Mouse (Mus musculus): ENCODE data around the gene Irf5. TPM values are rescaled to one million over a fixed set of nuclear protein-coding genes. Genes with fewer than 3 reads are reported as not detected.
"Not testable (repeated sequence)": the region's sequence is repeated elsewhere in the genome, so short reads cannot be mapped to it uniquely, and the experiment has no call there.

Irf5 gene
- polyA plus RNA-seq, 1 experiment: not detected

- no peaks in the 10 kb centered on the region for H3K4me1 ChIP-seq (ENCODE audit: control insufficient read depth, insufficient read depth, low read length)
- no peak overlapping the region for H3K27ac ChIP-seq (ENCODE audit: insufficient read depth, low read depth, low read length)
- 89% methylated on average over 2 of the region's 2 CpGs for WGBS
- no peak for TF ChIP-seq CTCF (IDR thresholded peaks at IDR 0.05; ENCODE audit: insufficient read depth, low read depth, low read length)
- no peak for TF ChIP-seq POLR2A (IDR thresholded peaks at IDR 0.05; ENCODE audit: insufficient read depth, low read depth, low read length)
- H3K4me3 ChIP-seq (ENCODE audit: insufficient read depth, low read depth, low read length): no peak overlapping the region
Measured at GRCm38 (mm10) chr6:29557112-29557511, 30.7 kb downstream of the Irf5 start.

- H3K27ac ChIP-seq (ENCODE audit: insufficient read depth, low read depth, low read length); H3K4me3 ChIP-seq (ENCODE audit: insufficient read depth, low read depth, low read length); H3K4me1 ChIP-seq (ENCODE audit: control insufficient read depth, insufficient read depth, low read length): not testable (repeated sequence)
- 90% methylated on average over 3 of the region's 3 CpGs for WGBS
Measured at GRCm38 (mm10) chr6:29576388-29576787, 50.0 kb downstream of the Irf5 start.

GRCm38 (mm10) chr6:29580770-29581169 lies 54.3 kb downstream of the Irf5 start:
- 87% methylated on average over 1 of the region's 1 CpGs for WGBS

GRCm38 (mm10) chr6:29581202-29581601 lies 54.8 kb downstream of the Irf5 start:
- Histone ChIP-seq H3K27ac (ENCODE audit: insufficient read depth, low read depth, low read length) (no peak overlapping the region), H3K4me3 (ENCODE audit: insufficient read depth, low read depth, low read length) (no peak overlapping the region), H3K4me1 (ENCODE audit: control insufficient read depth, insufficient read depth, low read length) (no peaks in the 10 kb centered on the region)
- WGBS: 94% methylated on average over 3 of the region's 3 CpGs
- TF ChIP-seq POLR2A (IDR thresholded peaks at IDR 0.05; ENCODE audit: insufficient read depth, low read depth, low read length) (no peak), CTCF (IDR thresholded peaks at IDR 0.05; ENCODE audit: insufficient read depth, low read depth, low read length) (no peak)

More at GRCm38 (mm10) chr6:29580770-29581169, 54.3 kb downstream of the Irf5 start:
- H3K27ac ChIP-seq (ENCODE audit: insufficient read depth, low read depth, low read length): no peak overlapping the region
- no peaks in the 10 kb centered on the region for H3K4me1 ChIP-seq (ENCODE audit: control insufficient read depth, insufficient read depth, low read length)
- H3K4me3 ChIP-seq (ENCODE audit: insufficient read depth, low read depth, low read length): no peak overlapping the region
- TF ChIP-seq POLR2A (IDR thresholded peaks at IDR 0.05; ENCODE audit: insufficient read depth, low read depth, low read length): no peak
- no peak for TF ChIP-seq CTCF (IDR thresholded peaks at IDR 0.05; ENCODE audit: insufficient read depth, low read depth, low read length)

Other genes with a start within 250 kb of the Irf5 start
- not detected in 2 replicates for gene Fam71f2, start 247.0 kb upstream of the Irf5 start, polyA plus RNA-seq (2012; ENCODE audit: insufficient read depth, insufficient read length, low replicate concordance, missing spikeins)
- not detected in 2 replicates for gene Fam71f1, start 207.5 kb upstream of the Irf5 start, polyA plus RNA-seq (2012; ENCODE audit: insufficient read depth, insufficient read length, low replicate concordance, missing spikeins)
- not detected in 2 replicates for gene Calu, start 178.6 kb upstream of the Irf5 start, polyA plus RNA-seq (2012; ENCODE audit: insufficient read depth, insufficient read length, low replicate concordance, missing spikeins)
- not detected in 2 replicates for gene Opn1sw, start 138.2 kb upstream of the Irf5 start, polyA plus RNA-seq (2012; ENCODE audit: insufficient read depth, insufficient read length, low replicate concordance, missing spikeins)
- gene Ccdc136, start 130.3 kb upstream of the Irf5 start, polyA plus RNA-seq (2012; ENCODE audit: insufficient read depth, insufficient read length, low replicate concordance, missing spikeins): not detected in 2 replicates
- gene Flnc, start 93.4 kb upstream of the Irf5 start, polyA plus RNA-seq (2012; ENCODE audit: insufficient read depth, insufficient read length, low replicate concordance, missing spikeins): not detected in 2 replicates
- not detected in 2 replicates for gene Atp6v1f, start 58.9 kb upstream of the Irf5 start, polyA plus RNA-seq (2012; ENCODE audit: insufficient read depth, insufficient read length, low replicate concordance, missing spikeins)
- gene Atp6v1fnb, start 55.2 kb upstream of the Irf5 start, polyA plus RNA-seq (2012; ENCODE audit: insufficient read depth, insufficient read length, low replicate concordance, missing spikeins): not detected in 2 replicates
- gene Kcp, start 18.7 kb upstream of the Irf5 start, polyA plus RNA-seq (2012; ENCODE audit: insufficient read depth, insufficient read length, low replicate concordance, missing spikeins): not detected in 2 replicates
- 290 TPM in 1 of 2 replicates, not detected in the other for gene Tnpo3, start 83.3 kb downstream of the Irf5 start, polyA plus RNA-seq (2012; ENCODE audit: insufficient read depth, insufficient read length, low replicate concordance, missing spikeins)
- not detected in 2 replicates for gene Tspan33, start 167.6 kb downstream of the Irf5 start, polyA plus RNA-seq (2012; ENCODE audit: insufficient read depth, insufficient read length, low replicate concordance, missing spikeins)
- gene Smo, start 208.9 kb downstream of the Irf5 start, polyA plus RNA-seq (2012; ENCODE audit: insufficient read depth, insufficient read length, low replicate concordance, missing spikeins): not detected in 2 replicates
- 277 TPM in 1 of 2 replicates, not detected in the other for gene Ahcyl2, start 241.4 kb downstream of the Irf5 start, polyA plus RNA-seq (2012; ENCODE audit: insufficient read depth, insufficient read length, low replicate concordance, missing spikeins)

Measured in olfactory bulb, adult 2 months (tissue).